Mouse (Mus musculus): ENCODE results near the gene Mllt11.

Gene Mllt11

GRCm38 (mm10) chr3:95171105-95171504 is 60.9 kb downstream of the Mllt11 start:
- DNase-seq: no peak

GRCm38 (mm10) chr3:95169996-95170395 is 62.0 kb downstream of the Mllt11 start:
- DNase-seq: no peak

Data from thymus, adult 18-20 months (tissue).